Mouse (Mus musculus) testis, adult 2 months (tissue): ENCODE data around the gene Mylip.

Source experiments
- CTCF ChIP-seq: fragments of 200-500 bp; IDR thresholded peaks from 2 replicates; pipeline ENCODE4 v1.5.1; 2012; ENCODE audit warnings: low read depth, mild to moderate bottlenecking, inconsistent platforms, low read length, moderate library complexity; ENCODE audit not compliant: control insufficient read depth, insufficient read depth, insufficient replicate concordance
- POLR2A ChIP-seq: fragments of 200-500 bp; IDR thresholded peaks from 2 replicates; pipeline ENCODE4 v1.6.1; 2012; ENCODE audit warnings: low read depth, mild to moderate bottlenecking, inconsistent platforms, low read length, moderate library complexity; ENCODE audit not compliant: control insufficient read depth

DNA sequence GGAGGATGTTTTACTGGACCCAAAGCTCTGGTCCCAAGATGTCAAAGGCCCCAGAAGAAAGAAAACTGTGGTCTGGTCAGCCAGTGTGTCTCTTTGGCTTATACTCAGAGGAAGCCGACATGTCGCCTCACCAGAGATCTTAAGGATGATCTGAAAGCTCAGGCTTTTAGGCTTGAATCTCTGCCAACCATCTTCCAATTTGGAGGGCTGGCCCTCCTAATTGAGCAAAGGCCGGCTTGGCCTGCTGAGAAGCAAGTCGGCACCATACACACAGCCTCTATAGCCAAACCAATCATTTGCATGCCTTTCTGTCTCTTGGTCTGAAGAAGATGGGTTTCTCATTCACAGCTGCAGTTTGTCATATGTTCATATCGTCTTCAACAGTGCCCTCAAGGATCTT lies 33.2 kb downstream of the Mylip start:
- TF ChIP-seq CTCF = no peak
- TF ChIP-seq POLR2A = no peak
